Mouse (Mus musculus) kidney, adult 11 months (tissue): Measurements from ENCODE around the gene Smarcd1.

Source experiments
- DNase-seq: peaks from one replicate; pipeline ENCODE4 v3.0.0; 2022

The Smarcd1 gene

GRCm38 (mm10) chr15:99735631-99736030 lies 33.7 kb downstream of the Smarcd1 start:
- DNase-seq: peak; percentile 100

- DNase-seq: no peak
Observed at GRCm38 (mm10) chr15:99736675-99737074, 34.7 kb downstream of the Smarcd1 start.

- DNase-seq: no peak
Observed at GRCm38 (mm10) chr15:99740229-99740628, 38.3 kb downstream of the Smarcd1 start.

GRCm38 (mm10) chr15:99754204-99754603 lies 52.3 kb downstream of the Smarcd1 start:
- no peak for DNase-seq
